Mouse (Mus musculus) ES-Bruce4 (cell line): ENCODE measurements around the gene Prrxl1. TPM values are rescaled to one million over a fixed set of nuclear protein-coding genes. Genes with fewer than 3 reads are reported as not detected.

ENCODE experiments used
- H3K27ac ChIP-seq: 2 replicates; pipeline ENCODE4 v1.5.1; 2012; ENCODE audit warnings: low read length, inconsistent platforms; ENCODE audit not compliant: insufficient read depth
- H3K27me3 ChIP-seq: 2 replicates; pipeline ENCODE4 v1.6.1; 2012; ENCODE audit warnings: mild to moderate bottlenecking, low read length, inconsistent platforms; ENCODE audit not compliant: control insufficient read depth, poor library complexity, insufficient read depth, severe bottlenecking
- H3K36me3 ChIP-seq: 2 replicates; pipeline ENCODE4 v1.6.1; 2012; ENCODE audit warnings: inconsistent platforms, mild to moderate bottlenecking, low read length, moderate library complexity; ENCODE audit not compliant: control insufficient read depth, poor library complexity, insufficient read depth, severe bottlenecking
- H3K4me1 ChIP-seq: one replicate; pipeline ENCODE4 v1.8.1; 2011; ENCODE audit warnings: low read length; ENCODE audit not compliant: control insufficient read depth, insufficient read depth
- H3K4me3 ChIP-seq: 2 replicates; pipeline ENCODE4 v1.5.1; 2011; ENCODE audit warnings: low read depth, mild to moderate bottlenecking, low read length
- H3K9ac ChIP-seq: 2 replicates; pipeline ENCODE4 v1.6.1; 2012; ENCODE audit warnings: low read depth, mild to moderate bottlenecking, inconsistent platforms; ENCODE audit not compliant: poor library complexity, severe bottlenecking
- H3K9me3 ChIP-seq: replicated peaks from 2 replicates; pipeline ENCODE4 v1.6.1; 2012; ENCODE audit warnings: mild to moderate bottlenecking, low read length, inconsistent platforms; ENCODE audit not compliant: control insufficient read depth, poor library complexity, insufficient read depth, severe bottlenecking
- CTCF ChIP-seq: IDR thresholded peaks from one replicate; pipeline ENCODE4 v1.8.1; 2011; ENCODE audit warnings: low read depth, low read length
- EP300 ChIP-seq: IDR thresholded peaks from 2 replicates; pipeline ENCODE4 v1.6.1; 2011; ENCODE audit warnings: low read depth, low read length; ENCODE audit not compliant: insufficient read depth
- POLR2A ChIP-seq: IDR thresholded peaks from one replicate; pipeline ENCODE4 v1.8.1; 2011; ENCODE audit warnings: low read length; ENCODE audit not compliant: insufficient read depth
- polyA plus RNA-seq: library from polyadenylated mRNA; stranded (reverse); fragments of >200 nt; gene quantifications from 2 replicates; pipeline ENCODE4 v1.2.4, GENCODE M21; 2011; ENCODE audit warnings: low read depth; ENCODE audit not compliant: missing spikeins, insufficient read depth, insufficient read length

Prrxl1 gene
- polyA plus RNA-seq, 1 experiment: not detected

- no peaks in the 10 kb centered on the region for H3K9me3 ChIP-seq
- no peaks in the 10 kb centered on the region for H3K27me3 ChIP-seq
- H3K27ac ChIP-seq: no peak overlapping the region
- no peaks in the 10 kb centered on the region for H3K4me1 ChIP-seq
- TF ChIP-seq CTCF: no peak
- TF ChIP-seq EP300: no peak
- TF ChIP-seq POLR2A: no peak
- no peaks in the 10 kb centered on the region for H3K36me3 ChIP-seq
- H3K9ac ChIP-seq: no peak overlapping the region
- no peak overlapping the region for H3K4me3 ChIP-seq
Observed at GRCm38 (mm10) chr14:32682536-32682935, 83.3 kb downstream of the Prrxl1 start.

- H3K36me3 ChIP-seq: no peaks in the 10 kb centered on the region
- TF ChIP-seq EP300: no peak
- no peak for TF ChIP-seq CTCF
- no peak for TF ChIP-seq POLR2A
- H3K27me3 ChIP-seq: no peaks in the 10 kb centered on the region
- H3K4me1 ChIP-seq: no peaks in the 10 kb centered on the region
- H3K9ac ChIP-seq: no peak overlapping the region
- H3K9me3 ChIP-seq: no peaks in the 10 kb centered on the region
- H3K4me3 ChIP-seq: no peak overlapping the region
- H3K27ac ChIP-seq: no peak overlapping the region
Observed at GRCm38 (mm10) chr14:32683251-32683838, 84.1 kb downstream of the Prrxl1 start.

- Histone ChIP-seq H3K27ac (no peak overlapping the region), H3K27me3 (no peaks in the 10 kb centered on the region), H3K36me3 (no peaks in the 10 kb centered on the region), H3K4me3 (no peak overlapping the region), H3K4me1 (no peaks in the 10 kb centered on the region), H3K9ac (no peak overlapping the region), H3K9me3 (no peaks in the 10 kb centered on the region)
- no peak for TF ChIP-seq POLR2A
- no peak for TF ChIP-seq EP300
- TF ChIP-seq CTCF: no peak
Observed at GRCm38 (mm10) chr14:32683982-32684734, 85.0 kb downstream of the Prrxl1 start.

- Histone ChIP-seq H3K9me3 (no peaks in the 10 kb centered on the region), H3K9ac (no peak overlapping the region), H3K36me3 (no peaks in the 10 kb centered on the region), H3K27ac (no peak overlapping the region), H3K27me3 (no peaks in the 10 kb centered on the region), H3K4me1 (no peaks in the 10 kb centered on the region), H3K4me3 (no peak overlapping the region)
- no peak for TF ChIP-seq POLR2A
- no peak for TF ChIP-seq CTCF
- TF ChIP-seq EP300: no peak
Observed at GRCm38 (mm10) chr14:32684735-32685105, 85.5 kb downstream of the Prrxl1 start.

- Histone ChIP-seq H3K9ac (no peak within 1 kb of the TSS), H3K4me1 (no peaks in the 10 kb centered on the region), H3K36me3 (no peaks in the 10 kb centered on the region), H3K27me3 (no peaks in the 10 kb centered on the region), H3K27ac (no peak within 1 kb of the TSS), H3K9me3 (no peaks in the 10 kb centered on the region), H3K4me3 (no peak within 1 kb of the TSS)
- TF ChIP-seq CTCF (no peak), POLR2A (no peak)
Observed at GRCm38 (mm10) chr14:32685124-32685826, 86.1 kb downstream of the Prrxl1 start, which contains the start of gene 3425401B19Rik. Gene 3425401B19Rik (minus strand): TSS chr14:32685293.

- Histone ChIP-seq H3K27me3 (no peaks in the 10 kb centered on the region), H3K4me1 (no peaks in the 10 kb centered on the region), H3K27ac (no peak overlapping the region), H3K9ac (no peak overlapping the region), H3K36me3 (no peaks in the 10 kb centered on the region), H3K9me3 (no peaks in the 10 kb centered on the region), H3K4me3 (no peak overlapping the region)
- TF ChIP-seq EP300 (no peak), CTCF (no peak), POLR2A (no peak)
Observed at GRCm38 (mm10) chr14:32695906-32696305, 96.7 kb downstream of the Prrxl1 start.
